Mouse (Mus musculus): ENCODE measurements at regions not wholly inside any gene's neighbourhood (a gene's known extent, or its start where the extent isn't known, plus 50 kb on each side); places are given as distances from the start of the nearest gene placed in this dataset.

DNA sequence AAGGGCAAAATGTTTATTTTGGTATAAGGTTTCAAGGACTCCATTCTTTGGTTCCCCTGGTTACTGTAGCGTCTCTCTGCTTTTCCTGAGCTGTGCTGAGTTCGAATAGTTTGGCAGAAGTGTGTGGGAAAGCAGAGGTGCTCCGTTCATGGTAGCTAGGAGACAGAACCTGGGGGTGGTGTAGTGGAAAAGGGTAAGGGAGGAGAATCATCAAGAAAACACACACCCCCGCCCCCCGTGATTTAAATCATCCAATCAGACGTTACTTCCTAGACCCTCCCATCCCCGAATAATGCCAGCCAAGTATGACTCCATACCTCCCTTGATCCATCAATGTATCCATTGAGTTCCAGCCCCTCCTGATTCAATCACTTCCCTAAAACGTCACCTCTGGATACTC lies 418.6 kb upstream of the Id4 start:
- TF ChIP-seq CTCF (IDR thresholded peaks at IDR 0.05; ENCODE audit: low read depth) = no peak
- TF ChIP-seq EP300 (optimal IDR thresholded peaks at IDR 0.05) = no peak
